In the genomic region with DNA sequence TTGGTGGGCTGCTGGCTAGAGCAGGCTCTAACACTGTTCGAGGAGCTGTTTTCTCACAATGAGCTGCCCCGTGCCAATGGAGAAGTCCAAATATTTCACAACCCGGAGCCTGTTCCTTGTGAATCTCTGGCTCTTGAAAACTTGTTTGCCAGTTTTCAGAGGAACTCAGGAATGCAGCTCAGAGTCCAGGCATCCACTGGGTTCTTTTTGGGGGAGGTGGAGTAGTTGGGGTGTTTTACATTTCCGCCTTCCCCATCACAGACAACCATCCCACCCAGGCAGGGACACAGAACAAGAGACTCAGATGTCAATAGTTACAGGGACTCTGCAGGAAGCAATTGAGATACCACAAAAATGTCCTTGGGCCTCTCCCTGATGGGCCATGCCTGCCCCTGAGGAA, we compare ENCODE assay signal across 12 mouse cellular contexts. TPM values are rescaled to one million over a fixed set of nuclear protein-coding genes. Genes with fewer than 3 reads are reported as not detected.
DNase-seq lines count a peak whose midpoint lies in the region; ATAC-seq lines count a peak whose summit lies in the region.
"Had no signal": no experiment of that assay in that cellular context is flagged by ENCODE, and none has a peak within 500 bp of the region (broad histone marks: within the 10 kb centered on the region; RNA-seq: fewer than 3 reads in every experiment).

No protein-coding gene starts in this region.

- H3K4me2 ChIP-seq in embryonic facial prominence, embryonic 12.5 days (replicated peaks): no peak overlapping the region
- no peak overlapping the region for H3K4me2 ChIP-seq in heart, embryonic 16.5 days (ENCODE audit: low read depth, low read length)

- no peak overlapping the region for H3K9ac ChIP-seq in embryonic facial prominence, embryonic 12.5 days
- H3K9ac ChIP-seq in heart, embryonic 16.5 days (ENCODE audit: low read length): no peak overlapping the region

- ATAC-seq in embryonic facial prominence, embryonic 12.5 days (ENCODE audit: insufficient number of reproducible peaks, insufficient read depth, low FRiP score, low TSS enrichment): no peak
- peak; percentile 16; the same call in 1 of the 2 replicates for ATAC-seq in common myeloid progenitor, adult 5-6 weeks (replicated peaks; ENCODE audit: low read depth, poor library complexity, severe bottlenecking)
- ATAC-seq in heart, embryonic 16.5 days (replicated peaks; ENCODE audit: extremely low read depth, insufficient read depth, low FRiP score): no peak; the same call in 1 of the 2 replicates
- ATAC-seq: forebrain, embryonic 14.5 days had no signal

- H3K36me3 ChIP-seq in embryonic facial prominence, embryonic 12.5 days: no peaks in the 10 kb centered on the region
- H3K36me3 ChIP-seq in embryonic facial prominence, embryonic 10.5 days (replicated peaks): no peaks in the 10 kb centered on the region
- H3K36me3 ChIP-seq in heart, embryonic 16.5 days (ENCODE audit: control insufficient read depth, insufficient read depth): no peaks in the 10 kb centered on the region
- H3K36me3 ChIP-seq: G1E had no signal

- 0 out of 2 replicates have a peak overlapping the region, but pooled peaks have one; percentile 30 for H3K27ac ChIP-seq in embryonic facial prominence, embryonic 12.5 days
- H3K27ac ChIP-seq in embryonic facial prominence, embryonic 10.5 days (replicated peaks): no peak overlapping the region
- peak overlapping the region; percentile 39; the same call in 1 of the 2 replicates for H3K27ac ChIP-seq in heart, embryonic 16.5 days (ENCODE audit: low read length)

- no peaks in the 10 kb centered on the region for H3K9me3 ChIP-seq in embryonic facial prominence, embryonic 12.5 days
- no peaks in the 10 kb centered on the region for H3K9me3 ChIP-seq in embryonic facial prominence, embryonic 10.5 days
- H3K9me3 ChIP-seq in heart, embryonic 16.5 days (replicated peaks; ENCODE audit: control insufficient read depth, low read length): no peaks in the 10 kb centered on the region

- H3K4me1 ChIP-seq in embryonic facial prominence, embryonic 12.5 days: peaks cover 7% of the 10 kb centered on the region; the same call in 1 of the 2 replicates
- peaks cover 5% of the 10 kb centered on the region for H3K4me1 ChIP-seq in embryonic facial prominence, embryonic 10.5 days
- H3K4me1 ChIP-seq in heart, embryonic 16.5 days (ENCODE audit: control insufficient read depth, insufficient read depth, low read length): peaks cover 16% of the 10 kb centered on the region

- WGBS in embryonic facial prominence, embryonic 12.5 days: 63% methylated on average over 4 of the region's 4 CpGs
- 82% methylated on average over 4 of the region's 4 CpGs for WGBS in embryonic facial prominence, embryonic 10.5 days
- 41% methylated on average over 4 of the region's 4 CpGs for WGBS in heart, embryonic 16.5 days

- intact Hi-C loops in left cerebral cortex, postnatal 14 days (cut with DNase I): no loop called here

- no peak overlapping the region for H3K4me3 ChIP-seq in embryonic facial prominence, embryonic 12.5 days
- no peak overlapping the region for H3K4me3 ChIP-seq in embryonic facial prominence, embryonic 10.5 days
- H3K4me3 ChIP-seq in heart, embryonic 16.5 days (ENCODE audit: low read length): no peak overlapping the region

- DNase-seq in embryonic facial prominence, embryonic 10.5 days (ENCODE audit: low spot score): no peak
- peak; percentile 48 for DNase-seq in lung, postnatal 25 days (ENCODE audit: low spot score)
- DNase-seq in thymus, postnatal 0 days (ENCODE audit: low spot score): no peak
- no peak for DNase-seq in left cerebral cortex, postnatal 14 days (ENCODE audit: low spot score in 2 of 2)
- DNase-seq in gastrocnemius, postnatal 4 days (ENCODE audit: low spot score in 2 of 2): no peak
- DNase-seq: adrenal gland, adult 2 months; gastrocnemius, postnatal 36 days had no signal

- no peaks in the 10 kb centered on the region for H3K27me3 ChIP-seq in embryonic facial prominence, embryonic 12.5 days
- H3K27me3 ChIP-seq in embryonic facial prominence, embryonic 10.5 days (replicated peaks; ENCODE audit: low read depth, poor library complexity, severe bottlenecking): no peaks in the 10 kb centered on the region
- H3K27me3 ChIP-seq in heart, embryonic 16.5 days (ENCODE audit: control insufficient read depth, insufficient read depth, low read length): no peaks in the 10 kb centered on the region

RNA-seq across cellular contexts. Expression of a gene that starts 59.0 kb away (rescaled TPM):
- polyA plus RNA-seq in embryonic facial prominence, embryonic 12.5 days (2016; fragmentation: Nextera tagmentation; extraction: Ambion mirVana): 50.2 and 61.5 TPM in 2 replicates
- polyA plus RNA-seq in embryonic facial prominence, embryonic 10.5 days (2016; fragmentation: Nextera tagmentation; extraction: Ambion mirVana): 17.0 and 18.8 TPM in 2 replicates
- total RNA-seq in common myeloid progenitor, adult 5-6 weeks (2017): 47.3 and 76.9 TPM in 2 replicates
- polyA plus RNA-seq in heart, embryonic 16.5 days (2015; fragmentation: Nextera tagmentation; extraction: Ambion mirVana): 72.3 and 73.7 TPM in 2 replicates
- polyA plus RNA-seq in thymus, postnatal 0 days (2015; fragmentation: Nextera tagmentation; extraction: Ambion mirVana): 33.4 and 41.0 TPM in 2 replicates
- 10 to 100 TPM; 21.3 to 22.7 TPM for total RNA-seq in left cerebral cortex, postnatal 14 days (2021)
- 10 to 100 TPM; 29.2 to 37.2 TPM for total RNA-seq in gastrocnemius, postnatal 4 days (2021)
- polyA plus RNA-seq: G1E had no signal
